Comparison of ENCODE assay signal across 8 mouse cellular contexts in the genomic region with DNA sequence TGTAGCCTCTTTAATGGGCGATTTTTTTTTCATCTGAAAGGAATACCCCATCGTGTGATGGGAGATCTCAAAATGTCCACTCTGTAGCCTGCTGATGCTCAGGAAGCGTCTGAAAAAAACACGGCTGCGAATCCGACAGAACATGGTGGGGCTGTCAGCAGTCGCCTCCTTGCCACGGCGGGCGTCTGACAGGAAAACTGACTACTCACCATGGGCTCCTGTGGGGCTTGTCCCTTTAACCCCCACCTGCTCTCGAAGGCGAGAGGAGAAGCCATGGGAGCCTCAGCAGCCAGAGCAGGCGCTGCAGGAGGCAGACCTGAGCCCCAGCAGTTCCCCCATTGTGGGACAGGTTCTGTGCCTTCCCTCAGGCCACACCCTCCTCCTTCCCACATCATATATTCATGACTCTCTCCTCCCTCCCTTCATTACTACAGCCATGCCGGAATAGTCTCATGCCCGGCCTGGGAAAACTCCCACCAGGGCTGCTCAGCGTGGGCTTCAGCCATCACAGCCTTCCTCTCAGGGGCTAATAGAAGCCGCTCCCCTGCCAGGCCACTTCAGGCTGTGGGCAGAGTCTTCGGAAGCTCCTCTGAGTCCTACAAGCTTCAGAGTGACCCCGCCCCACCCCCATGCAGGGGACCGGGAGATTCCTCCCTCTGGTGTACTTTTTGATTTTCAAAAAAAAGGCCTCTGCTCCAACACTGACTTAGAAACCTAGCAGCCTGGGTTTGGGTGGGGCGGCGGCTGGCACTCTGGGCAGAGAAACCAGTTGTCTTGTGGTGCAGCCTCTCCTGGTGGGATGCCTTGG. TPM values are rescaled to one million over a fixed set of nuclear protein-coding genes. Genes with fewer than 3 reads are reported as not detected.
A peak's percentile ranks its signal among the peaks of the same experiment; 100 is the strongest.
DNase-seq lines count a peak whose midpoint lies in the region; ATAC-seq lines count a peak whose summit lies in the region.

No protein-coding gene starts in this region.

- H3K27ac ChIP-seq in embryonic facial prominence, embryonic 12.5 days, result no peak overlapping the region

- no peaks in the 10 kb centered on the region for H3K36me3 ChIP-seq in embryonic facial prominence, embryonic 12.5 days

- peaks cover 10% of the 10 kb centered on the region; the same call in 1 of the 2 replicates for H3K4me1 ChIP-seq in embryonic facial prominence, embryonic 12.5 days

- DNase-seq in layer of hippocampus, adult 9-11 months, result peak; percentile 23
- no peak for DNase-seq in layer of hippocampus, adult 9-10 months (ENCODE audit: low spot score)
- DNase-seq in left cerebral cortex, postnatal 25 days (ENCODE audit: low spot score in 2 of 2), result peak; percentile 54 to 56
- peak; percentile 45 for DNase-seq in right cerebral cortex, adult 18-20 months
- DNase-seq in natural killer cell, adult 2 months (ENCODE audit: low spot score in 2 of 2), result no peak
- no peak for DNase-seq in gastrocnemius, postnatal 36 days
- no peak for DNase-seq in adrenal gland, postnatal 14 days

- H3K9ac ChIP-seq in embryonic facial prominence, embryonic 12.5 days, result 0 out of 2 replicates have a peak overlapping the region, but pooled peaks have one; percentile 24

- H3K4me3 ChIP-seq in embryonic facial prominence, embryonic 12.5 days, result peak overlapping the region; percentile 31

- intact Hi-C loops in left cerebral cortex, postnatal 25 days (cut with DNase I), result no loop called here
- intact Hi-C loops in gastrocnemius, postnatal 36 days (cut with DNase I), result no loop called here

- no peaks in the 10 kb centered on the region for H3K9me3 ChIP-seq in embryonic facial prominence, embryonic 12.5 days

- peak overlapping the region; percentile 40 for H3K4me2 ChIP-seq in embryonic facial prominence, embryonic 12.5 days (replicated peaks)

- WGBS in embryonic facial prominence, embryonic 12.5 days, result 29% methylated on average over 22 of the region's 22 CpGs

- H3K27me3 ChIP-seq in embryonic facial prominence, embryonic 12.5 days, result peaks cover 10% of the 10 kb centered on the region

- no peak for ATAC-seq in embryonic facial prominence, embryonic 12.5 days (ENCODE audit: insufficient number of reproducible peaks, insufficient read depth, low FRiP score, low TSS enrichment)

RNA-seq across cellular contexts. Expression of gene Pebp1, which starts 44.5 kb away (rescaled TPM):
- polyA plus RNA-seq in embryonic facial prominence, embryonic 12.5 days (2016; fragmentation: Nextera tagmentation; extraction: Ambion mirVana), result 767 and 781 TPM in 2 replicates
- 100 to 1,000 TPM; 685 to 722 TPM for total RNA-seq in left cerebral cortex, postnatal 25 days (2021)
- 100 to 1,000 TPM; 304 to 320 TPM for total RNA-seq in gastrocnemius, postnatal 36 days (2021)
- total RNA-seq in adrenal gland, postnatal 14 days (2021), result 832 and 835 TPM in 2 replicates

Comparison
In these comparisons a context has a peak if more than half of its experiments do, and no peak if none do; other contexts are left out.
1. DNase-seq: peak in layer of hippocampus, adult 9-11 months (single experiment), left cerebral cortex, postnatal 25 days (2 of 2) and right cerebral cortex, adult 18-20 months (single experiment); none in layer of hippocampus, adult 9-10 months (single experiment), natural killer cell, adult 2 months (0 of 2), gastrocnemius, postnatal 36 days (0 of 2) and adrenal gland, postnatal 14 days (single experiment).